Mouse (Mus musculus) embryo, embryonic 11.5 days (tissue): Measurements from ENCODE around the gene Itga10.
A peak's percentile ranks its signal among the peaks of the same experiment; 100 is the strongest.
"Not testable (repeated sequence)": the region's sequence is repeated elsewhere in the genome, so short reads cannot be mapped to it uniquely, and the experiment has no call there.

ENCODE experiments used
- DNase-seq: peaks from one replicate; pipeline ENCODE4 v3.0.0-alpha.2; 2012; ENCODE audit warnings: low read depth, low spot score

The Itga10 gene

GRCm38 (mm10) chr3:96645018-96645649 is at the start of gene Itga10:
TSS of gene Itga10 (plus strand) at chr3:96645584.
- no peak for DNase-seq

DNA sequence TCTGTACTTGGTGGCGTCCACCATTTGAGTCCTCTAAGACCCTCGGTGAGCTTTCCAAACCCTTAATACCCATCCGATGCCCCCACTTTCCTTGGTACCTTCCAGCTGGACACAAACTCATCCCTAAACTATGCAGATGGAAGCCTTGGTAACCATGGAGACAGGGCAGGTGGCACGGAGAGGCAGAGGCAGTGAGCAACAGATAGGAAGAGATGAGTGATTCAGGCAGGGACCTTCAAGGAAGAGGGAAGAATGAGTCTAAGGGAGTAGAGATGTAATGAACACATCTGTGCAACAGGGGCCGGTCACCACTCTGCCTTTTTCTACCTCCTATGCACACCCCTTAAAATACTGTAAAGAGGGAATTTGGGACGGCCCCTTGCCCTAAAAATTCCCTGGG is 49.7 kb upstream of the Itga10 start:
- DNase-seq: no peak

- no peak for DNase-seq
Observed at GRCm38 (mm10) chr3:96596228-96596707, 49.1 kb upstream of the Itga10 start, which contains the start of gene Ankrd34a. TSS of gene Ankrd34a (plus strand) at chr3:96596636.

GRCm38 (mm10) chr3:96596855-96597254 is 48.5 kb upstream of the Itga10 start:
- no peak for DNase-seq

- DNase-seq: no peak
Observed at GRCm38 (mm10) chr3:96597435-96597891, 47.9 kb upstream of the Itga10 start.

GRCm38 (mm10) chr3:96598156-96599068 is 47.0 kb upstream of the Itga10 start:
- DNase-seq: no peak

DNA sequence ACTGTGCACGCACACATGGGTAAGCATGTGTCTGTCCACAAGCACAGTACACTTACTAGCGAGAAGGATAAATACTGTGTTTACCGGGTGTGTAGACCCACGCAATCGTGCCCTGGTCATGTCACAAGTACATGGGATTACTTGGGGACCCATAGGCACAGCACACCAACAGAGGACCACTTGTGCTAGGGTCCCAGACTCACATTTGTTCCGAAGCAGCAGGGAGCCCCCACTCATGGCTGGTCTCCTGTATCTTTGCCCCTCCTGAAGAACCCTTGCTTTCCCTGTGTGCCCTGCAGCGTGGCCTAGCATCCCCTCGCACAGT is 46.4 kb upstream of the Itga10 start:
- no peak for DNase-seq

DNA sequence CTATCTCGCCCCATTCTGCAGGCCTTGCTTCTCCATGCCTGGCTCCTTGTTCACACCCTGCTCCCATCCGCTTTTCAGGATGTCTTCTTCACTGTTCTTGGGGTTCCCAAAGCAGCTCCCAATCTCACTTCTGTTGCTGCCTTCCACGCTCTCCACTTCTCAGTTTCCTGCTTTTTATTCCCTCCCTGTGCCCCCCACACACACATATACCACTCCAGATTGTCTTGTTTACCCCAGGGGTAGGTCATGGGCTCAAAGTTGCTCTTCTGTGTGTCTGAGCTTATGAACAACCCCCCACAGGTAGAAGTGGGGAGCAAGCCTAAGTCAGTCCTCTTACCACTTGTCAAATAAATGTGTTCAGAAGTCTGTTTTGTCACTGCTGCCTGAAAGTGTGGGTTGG is 46.0 kb upstream of the Itga10 start:
- no peak for DNase-seq

GRCm38 (mm10) chr3:96600639-96601250 is 44.6 kb upstream of the Itga10 start, which contains the start of gene Lix1l:
TSS of gene Lix1l (plus strand) at chr3:96601149.
- DNase-seq: peak; percentile 92

- DNase-seq: no peak
Observed at GRCm38 (mm10) chr3:96601251-96601787, 44.1 kb upstream of the Itga10 start.

- DNase-seq: no peak
Observed at GRCm38 (mm10) chr3:96601941-96602703, 43.3 kb upstream of the Itga10 start.

- no peak for DNase-seq
Observed at GRCm38 (mm10) chr3:96602704-96603084, 42.7 kb upstream of the Itga10 start.

DNA sequence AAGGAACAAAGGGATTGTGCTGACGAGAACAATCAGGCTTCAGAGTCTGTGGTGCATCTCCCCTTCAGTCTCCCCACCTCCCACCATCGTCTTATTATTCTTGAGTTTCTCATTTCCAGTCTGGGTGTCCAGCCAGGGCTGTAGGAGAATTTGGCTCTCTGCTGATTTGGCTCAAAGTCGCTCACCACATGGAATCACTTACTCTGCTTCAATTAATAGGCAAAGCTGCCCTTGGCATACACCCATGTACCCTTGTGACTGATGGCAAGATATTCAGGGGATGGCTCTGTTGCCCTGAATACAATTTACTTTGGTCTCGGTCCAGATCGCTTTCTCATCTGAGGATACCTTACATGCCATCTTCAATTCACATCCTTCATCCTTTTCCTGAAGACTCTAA is 42.1 kb upstream of the Itga10 start:
- no peak for DNase-seq

GRCm38 (mm10) chr3:96606007-96606406 is 39.4 kb upstream of the Itga10 start:
- DNase-seq: not testable (repeated sequence)

GRCm38 (mm10) chr3:96606618-96607017 is 38.8 kb upstream of the Itga10 start:
- DNase-seq: no peak

- no peak for DNase-seq
Observed at GRCm38 (mm10) chr3:96617941-96618340, 27.4 kb upstream of the Itga10 start.

- no peak for DNase-seq
Observed at GRCm38 (mm10) chr3:96623201-96623600, 22.2 kb upstream of the Itga10 start.

GRCm38 (mm10) chr3:96629729-96630600 is 15.4 kb upstream of the Itga10 start, which contains the start of gene Rbm8a:
TSS of gene Rbm8a (plus strand) at chr3:96629933.
- DNase-seq: peak; percentile 99

GRCm38 (mm10) chr3:96632058-96632457 is 13.3 kb upstream of the Itga10 start:
- DNase-seq: no peak

- no peak for DNase-seq
Observed at GRCm38 (mm10) chr3:96634015-96634414, 11.4 kb upstream of the Itga10 start.
